Mouse (Mus musculus): ENCODE results near the gene Vapa. TPM values are rescaled to one million over a fixed set of nuclear protein-coding genes. Genes with fewer than 3 reads are reported as not detected.

Vapa gene
- total RNA-seq, 2 experiments from 2014 or later, result 110 to 169 TPM

Other genes starting within 250 kb of the Vapa start
- not detected in 2 replicates for gene Tmem232, start 72.8 kb downstream of the Vapa start, total RNA-seq (2015)
- gene Tmem232, start 72.8 kb downstream of the Vapa start, total RNA-seq (2017), result not detected in 2 replicates
- gene Txndc2, start 28.6 kb upstream of the Vapa start, total RNA-seq (2015), result not detected in 2 replicates
- not detected in 2 replicates for gene Txndc2, start 28.6 kb upstream of the Vapa start, total RNA-seq (2017)
- gene Rab31, start 159.2 kb upstream of the Vapa start, total RNA-seq (2015), result 50.9 and 56.6 TPM in 2 replicates
- 85.0 and 90.9 TPM in 2 replicates for gene Rab31, start 159.2 kb upstream of the Vapa start, total RNA-seq (2017)
- gene Ppp4r1, start 169.0 kb upstream of the Vapa start, total RNA-seq (2015), result 57.8 and 78.5 TPM in 2 replicates
- 57.3 and 58.5 TPM in 2 replicates for gene Ppp4r1, start 169.0 kb upstream of the Vapa start, total RNA-seq (2017)